Mouse (Mus musculus): ENCODE measurements at regions not wholly inside any gene's neighbourhood (a gene's known extent, or its start where the extent isn't known, plus 50 kb on each side); places are given as distances from the start of the nearest gene placed in this dataset.

GRCm38 (mm10) chr2:123023918-123024317 is 258.9 kb downstream of the Sqor start:
- DNase-seq (ENCODE audit: low spot score), result no peak

DNA sequence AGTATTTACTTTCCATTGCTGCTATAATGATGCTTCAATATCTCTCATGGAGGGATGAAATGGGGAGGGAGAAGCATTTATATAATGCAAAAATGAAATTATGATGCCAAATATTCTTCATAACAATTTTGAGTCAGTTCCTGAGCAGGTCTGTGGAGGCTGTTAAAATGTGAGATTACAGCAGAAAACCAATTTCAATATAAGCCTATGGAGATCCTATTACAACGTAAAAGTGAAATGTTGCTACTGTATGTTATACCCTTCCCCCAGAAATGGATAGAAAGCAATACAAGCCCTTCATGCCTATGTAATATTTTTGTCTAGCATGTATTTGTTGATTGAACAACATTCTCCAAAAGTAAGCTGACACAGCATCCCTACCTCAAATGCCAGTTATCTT is 259.3 kb downstream of the Sqor start:
- DNase-seq (ENCODE audit: low spot score), result no peak

GRCm38 (mm10) chr2:123024976-123025585 is 260.0 kb downstream of the Sqor start:
- no peak for DNase-seq (ENCODE audit: low spot score)

DNA sequence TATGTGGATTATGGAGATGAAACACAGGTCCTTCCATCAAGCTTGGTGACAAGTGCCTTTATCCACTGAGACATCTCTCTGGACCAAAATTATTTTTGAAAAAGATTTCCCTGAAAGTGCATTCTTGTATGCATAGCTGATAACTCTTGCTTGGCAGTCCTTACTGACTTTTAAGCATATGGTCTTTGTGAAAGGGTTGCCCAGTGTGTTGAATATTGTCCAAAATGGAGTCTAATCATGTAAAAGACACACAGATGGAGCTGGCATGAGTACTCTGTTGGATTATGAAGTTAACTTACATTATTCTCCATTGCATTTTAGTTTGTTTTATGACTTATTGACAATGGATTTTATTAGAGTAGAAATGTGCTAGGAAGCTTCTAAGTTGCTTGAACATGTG is 282.3 kb downstream of the Sqor start:
- no peak for DNase-seq (ENCODE audit: low spot score)

GRCm38 (mm10) chr2:123064648-123065047 is 299.6 kb downstream of the Sqor start:
- DNase-seq (ENCODE audit: low spot score), result peak; percentile 3

DNA sequence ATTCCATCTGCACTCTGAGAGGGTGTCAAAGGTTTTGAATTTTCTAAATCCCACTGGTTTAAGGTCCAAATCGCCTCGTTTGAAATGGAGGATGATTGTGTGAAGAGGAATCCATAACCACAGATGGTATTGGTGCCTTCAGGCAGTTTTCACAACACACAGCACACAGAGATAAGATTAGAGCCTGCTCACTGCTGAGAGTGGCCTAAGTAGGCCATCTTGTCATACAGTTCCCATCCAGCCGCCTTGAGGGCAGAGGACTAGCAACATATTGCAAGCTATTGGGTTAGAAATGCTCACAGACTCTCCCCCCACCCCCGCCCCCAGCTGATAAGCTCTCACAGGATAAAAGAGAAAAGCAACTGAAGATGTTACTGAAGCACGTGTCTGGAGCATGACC is 303.8 kb downstream of the Sqor start:
- DNase-seq (ENCODE audit: low spot score), result no peak

DNA sequence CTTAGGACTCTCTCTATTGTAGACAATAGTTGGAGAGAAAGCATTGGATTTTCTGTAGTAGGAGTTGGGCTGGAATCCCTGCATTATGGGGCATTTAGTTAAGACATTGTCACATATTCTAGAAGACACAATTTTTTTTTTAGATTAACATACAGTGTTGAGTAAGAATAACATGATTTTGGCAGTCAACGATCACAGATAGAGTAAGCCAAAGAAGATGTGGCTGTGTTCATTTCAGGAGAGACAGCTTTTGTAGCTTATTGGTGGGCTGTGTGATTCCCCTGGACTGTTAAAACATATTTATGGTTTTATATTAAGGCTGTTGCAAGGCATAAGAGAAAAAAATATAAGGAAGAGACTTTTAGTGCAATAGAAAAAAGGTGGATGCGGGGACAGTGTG is 307.6 kb downstream of the Sqor start:
- no peak for DNase-seq (ENCODE audit: low spot score)

DNA sequence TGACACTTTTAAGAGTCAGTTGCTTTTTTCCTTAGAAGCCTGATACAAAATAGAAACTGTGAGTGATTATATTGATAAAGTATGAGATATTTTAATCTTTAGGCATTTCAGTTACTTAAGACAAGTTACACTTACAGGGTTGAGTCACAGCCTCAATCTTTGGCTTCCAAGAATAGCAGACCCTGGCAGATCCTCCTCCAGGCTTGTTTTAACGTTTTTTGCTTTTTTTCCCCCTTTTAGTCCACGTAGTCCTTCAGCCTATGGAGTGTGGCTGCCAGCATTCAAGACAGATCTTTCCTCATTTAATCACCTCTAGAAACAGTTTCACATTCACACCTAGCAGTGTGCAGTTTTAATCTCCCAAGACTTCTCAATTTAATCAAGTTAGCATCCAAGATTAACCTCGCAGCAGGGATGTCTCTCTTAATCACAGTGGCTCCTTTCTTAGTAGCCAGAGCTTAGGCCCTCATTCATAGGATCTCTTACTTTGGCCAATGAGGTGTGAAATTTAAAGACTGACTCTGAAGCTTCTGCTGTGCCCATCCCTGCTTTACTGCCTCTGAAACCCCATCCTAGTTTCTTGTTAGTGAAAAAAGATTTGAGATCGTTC is 308.5 kb downstream of the Sqor start:
- DNase-seq (ENCODE audit: low spot score), result no peak

- DNase-seq (ENCODE audit: low spot score), result no peak
These were observed 327.7 kb downstream of the Sqor start for GRCm38 (mm10) chr2:123092726-123093125.

- DNase-seq (ENCODE audit: low spot score), result no peak
These were observed 338.5 kb downstream of the Sqor start for GRCm38 (mm10) chr2:123103530-123103929.

DNA sequence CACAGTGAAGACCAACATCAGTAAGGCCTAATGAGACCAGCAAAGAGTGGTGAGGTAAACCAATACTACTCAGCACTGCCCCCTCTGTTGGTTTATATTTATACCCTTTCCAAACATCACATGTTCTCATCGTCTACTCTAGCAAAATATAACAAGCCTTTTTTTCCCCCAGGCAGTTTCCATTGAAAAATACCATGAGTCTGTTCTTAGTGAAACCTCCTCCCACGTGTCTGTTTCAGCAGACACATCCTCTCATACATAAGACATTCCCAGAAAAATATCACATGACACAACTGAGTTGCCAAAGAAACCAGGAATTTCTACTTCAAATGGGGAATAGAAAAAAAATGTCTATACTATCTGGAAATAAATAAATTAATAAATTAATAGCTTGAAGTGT is 366.5 kb downstream of the Sqor start:
- DNase-seq (ENCODE audit: low spot score), result no peak

GRCm38 (mm10) chr2:123153170-123153569 is 388.1 kb downstream of the Sqor start:
- no peak for DNase-seq (ENCODE audit: low spot score)

GRCm38 (mm10) chr2:123165384-123165783 is 400.3 kb downstream of the Sqor start:
- DNase-seq (ENCODE audit: low spot score), result no peak

DNA sequence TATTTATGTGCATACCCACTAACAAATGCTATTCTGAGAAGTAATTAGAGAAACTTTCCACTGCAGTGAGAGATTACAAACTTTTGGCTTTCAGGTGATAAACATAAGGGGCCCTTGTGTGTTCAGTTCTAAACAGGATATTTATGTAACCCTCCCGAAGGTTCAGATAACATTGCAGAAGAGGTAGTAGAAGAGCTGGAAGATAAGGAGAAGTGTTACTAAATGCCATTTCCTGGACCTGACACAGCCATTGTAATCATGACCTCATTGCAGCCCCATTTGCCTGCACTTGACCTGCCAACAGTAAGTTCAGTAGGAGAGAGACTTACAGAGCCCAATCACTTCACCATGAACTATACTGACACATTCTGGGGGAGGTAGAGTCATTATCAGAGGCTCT is 405.6 kb downstream of the Sqor start:
- no peak for DNase-seq (ENCODE audit: low spot score)

DNA sequence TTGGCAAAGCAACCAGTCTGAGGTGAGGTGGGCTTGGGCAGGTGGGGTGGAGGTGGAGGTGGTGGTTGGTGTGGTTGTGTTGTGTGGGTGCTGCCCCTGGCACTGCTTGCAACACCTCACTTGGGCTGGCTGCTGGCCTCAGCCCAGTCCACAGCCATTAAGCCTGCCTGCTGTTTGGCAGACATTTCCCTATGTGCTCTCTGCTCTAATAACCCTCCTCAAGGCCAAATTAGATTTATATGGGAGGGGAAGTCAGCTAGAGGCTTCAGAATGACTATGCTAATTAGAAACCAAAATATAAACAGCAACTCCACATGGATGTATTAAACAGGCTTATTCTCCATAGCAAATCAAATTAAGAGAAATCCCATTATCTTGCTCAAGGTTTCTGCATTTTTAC is 417.2 kb downstream of the Sqor start:
- no peak for DNase-seq (ENCODE audit: low spot score)

GRCm38 (mm10) chr2:123190795-123191582 is 426.0 kb downstream of the Sqor start:
- no peak for DNase-seq (ENCODE audit: low spot score)

- no peak for DNase-seq (ENCODE audit: low spot score)
These were observed 429.5 kb downstream of the Sqor start for GRCm38 (mm10) chr2:123194533-123194932.
